Mouse (Mus musculus) right cerebral cortex, adult 2 months (tissue): ENCODE measurements at regions not wholly inside any gene's neighbourhood (a gene's known extent, or its start where the extent isn't known, plus 50 kb on each side); places are given as distances from the start of the nearest gene placed in this dataset.

Source experiments
- DNase-seq, 2 experiments: peaks; one replicate each; pipeline ENCODE4 v3.0.0; 2021 to 2022; ENCODE audit warnings: low spot score in 2 of 2

- DNase-seq, result no peak
These were observed 404.3 kb upstream of the Xrcc4 start for GRCm38 (mm10) chr13:90493696-90494095.

- DNase-seq, result no peak
These were observed 401.9 kb upstream of the Xrcc4 start for GRCm38 (mm10) chr13:90490991-90491951.

- DNase-seq, result no peak
These were observed 391.1 kb upstream of the Xrcc4 start for GRCm38 (mm10) chr13:90480484-90480883.

GRCm38 (mm10) chr13:90476880-90477279 lies 387.5 kb upstream of the Xrcc4 start:
- no peak for DNase-seq

GRCm38 (mm10) chr13:90474507-90474906 lies 385.1 kb upstream of the Xrcc4 start:
- no peak for DNase-seq

GRCm38 (mm10) chr13:90474053-90474452 lies 384.6 kb upstream of the Xrcc4 start:
- no peak for DNase-seq

GRCm38 (mm10) chr13:90473041-90473825 lies 383.8 kb upstream of the Xrcc4 start:
- DNase-seq, result no peak

GRCm38 (mm10) chr13:90466096-90466495 lies 376.7 kb upstream of the Xrcc4 start:
- DNase-seq, result no peak

- no peak for DNase-seq
These were observed 374.6 kb upstream of the Xrcc4 start for GRCm38 (mm10) chr13:90464051-90464450.

- no peak for DNase-seq
These were observed 374.0 kb upstream of the Xrcc4 start for GRCm38 (mm10) chr13:90463381-90463780.

- DNase-seq, result no peak
These were observed 365.2 kb upstream of the Xrcc4 start for GRCm38 (mm10) chr13:90454631-90455030.

GRCm38 (mm10) chr13:90426901-90427300 lies 337.5 kb upstream of the Xrcc4 start:
- no peak for DNase-seq

- DNase-seq, result no peak
These were observed 336.0 kb upstream of the Xrcc4 start for GRCm38 (mm10) chr13:90425379-90425778.

- no peak for DNase-seq
These were observed 335.1 kb upstream of the Xrcc4 start for GRCm38 (mm10) chr13:90424541-90424940.

GRCm38 (mm10) chr13:90420966-90421365 lies 331.6 kb upstream of the Xrcc4 start:
- no peak for DNase-seq

- no peak for DNase-seq
These were observed 315.0 kb upstream of the Xrcc4 start for GRCm38 (mm10) chr13:90404392-90404791.

GRCm38 (mm10) chr13:90402061-90402460 lies 312.7 kb upstream of the Xrcc4 start:
- no peak for DNase-seq

- DNase-seq, result no peak
These were observed 312.1 kb upstream of the Xrcc4 start for GRCm38 (mm10) chr13:90401496-90401895.

GRCm38 (mm10) chr13:90395274-90396023 lies 306.0 kb upstream of the Xrcc4 start:
- no peak for DNase-seq

- DNase-seq, result peak; percentile 6 to 7
These were observed 305.4 kb upstream of the Xrcc4 start for GRCm38 (mm10) chr13:90394815-90395241.

- DNase-seq, result no peak
These were observed 303.0 kb upstream of the Xrcc4 start for GRCm38 (mm10) chr13:90392415-90392814.

GRCm38 (mm10) chr13:90376619-90377018 lies 287.2 kb upstream of the Xrcc4 start:
- DNase-seq, result no peak
